Mouse (Mus musculus) left cerebral cortex, postnatal 14 days (tissue): ENCODE results near the gene Olfr62. TPM values are rescaled to one million over a fixed set of nuclear protein-coding genes. Genes with fewer than 3 reads are reported as not detected.

Experiments used
- total RNA-seq, 2 experiments: library from RNA; stranded (reverse); gene quantifications; 2 replicates each; pipeline ENCODE4 v1.2.3; 2021

Olfr62 gene
- total RNA-seq, 2 experiments from 2014 or later: not detected

Other genes starting within 250 kb of the Olfr62 start
- gene Szt2, start 249.7 kb upstream of the Olfr62 start, total RNA-seq: 10 to 100 TPM; 36.3 to 38.6 TPM
- 10 to 100 TPM; 63.9 to 70.0 TPM for gene Med8, start 249.6 kb upstream of the Olfr62 start, total RNA-seq
- 10 to 100 TPM; 21.4 to 22.4 TPM for gene Elovl1, start 230.9 kb upstream of the Olfr62 start, total RNA-seq
- 1 to 10 TPM; 2.4 to 3.0 TPM for gene Cdc20, start 221.6 kb upstream of the Olfr62 start, total RNA-seq
- gene Mpl, start 201.4 kb upstream of the Olfr62 start, total RNA-seq: under 1 TPM; 0.51 to 0.55 TPM
- 10 to 100 TPM; 12.5 to 14.8 TPM for gene Tie1, start 168.9 kb upstream of the Olfr62 start, total RNA-seq
- gene 2610528J11Rik, start 132.0 kb upstream of the Olfr62 start, total RNA-seq: not detected
- gene Tmem125, start 114.9 kb upstream of the Olfr62 start, total RNA-seq: 1 to 10 TPM; 6.0 to 7.9 TPM
- under 1 TPM; 0.62 to 0.80 TPM for gene Cfap57, start 38.2 kb upstream of the Olfr62 start, total RNA-seq
- 10 to 100 TPM; 48.4 to 57.7 TPM for gene Ebna1bp2, start 38.2 kb upstream of the Olfr62 start, total RNA-seq
- gene Olfr1342, start 33.8 kb downstream of the Olfr62 start, total RNA-seq: not detected
- not detected for gene Olfr1341, start 44.6 kb downstream of the Olfr62 start, total RNA-seq
- gene Olfr1340, start 61.2 kb downstream of the Olfr62 start, total RNA-seq: not detected
- gene Olfr1339, start 73.2 kb downstream of the Olfr62 start, total RNA-seq: not detected
- not detected for gene Olfr1338, start 99.8 kb downstream of the Olfr62 start, total RNA-seq
- gene Olfr1337, start 123.6 kb downstream of the Olfr62 start, total RNA-seq: not detected
- not detected for gene Olfr1335, start 151.0 kb downstream of the Olfr62 start, total RNA-seq
- not detected for gene Olfr1333, start 177.3 kb downstream of the Olfr62 start, total RNA-seq
- not detected for gene Olfr1331, start 205.7 kb downstream of the Olfr62 start, total RNA-seq
- not detected for gene Olfr1330, start 229.6 kb downstream of the Olfr62 start, total RNA-seq